Mouse (Mus musculus): ENCODE data around the gene Txndc11.
"Not testable (repeated sequence)": the region's sequence is repeated elsewhere in the genome, so short reads cannot be mapped to it uniquely, and the experiment has no call there.

DNA sequence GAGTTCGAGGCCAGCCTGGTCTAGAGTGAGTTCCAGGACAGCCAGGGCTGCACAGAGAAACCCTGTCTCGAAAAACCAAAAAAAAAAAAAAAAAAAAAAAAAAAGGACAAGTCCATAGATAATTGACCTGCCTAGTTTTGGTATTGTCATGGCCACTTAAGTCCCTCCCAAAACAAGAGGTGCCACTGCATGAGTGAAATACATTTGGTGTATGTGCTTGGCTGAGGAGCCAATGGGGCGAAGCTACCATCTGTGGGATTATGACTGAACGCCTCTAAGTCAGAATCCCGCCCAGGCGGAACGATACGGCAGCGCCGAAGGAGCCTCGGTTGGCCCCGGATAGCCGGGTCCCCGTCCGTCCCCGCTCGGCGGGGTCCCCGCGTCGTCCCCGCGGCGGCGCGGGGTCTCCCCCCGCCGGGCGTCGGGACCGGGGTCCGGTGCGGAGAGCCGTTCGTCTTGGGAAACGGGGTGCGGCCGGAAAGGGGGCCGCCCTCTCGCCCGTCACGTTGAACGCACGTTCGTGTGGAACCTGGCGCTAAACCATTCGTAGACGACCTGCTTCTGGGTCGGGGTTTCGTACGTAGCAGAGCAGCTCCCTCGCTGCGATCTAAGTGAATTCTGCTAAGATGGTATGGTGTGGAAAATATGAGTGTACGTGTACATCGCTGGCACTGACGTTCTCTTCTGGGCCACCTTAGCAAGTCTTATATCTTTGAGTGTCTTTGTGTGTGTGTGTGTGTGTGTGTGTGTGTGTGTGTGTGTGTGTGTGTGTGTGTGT, 9.4 kb upstream of the Txndc11 start:
- not testable (repeated sequence) for TF ChIP-seq POLR2AphosphoS2 (IDR thresholded peaks at IDR 0.05; ENCODE audit: low read length); ZNF384 (IDR thresholded peaks at IDR 0.05; ENCODE audit: low read depth, low read length); POLR2A (IDR thresholded peaks at IDR 0.05; ENCODE audit: control insufficient read depth in 1 of 2, insufficient read depth in 1 of 2, low read depth in 1 of 2, low read length in 2 of 2, poor library complexity in 1 of 2); CTCF (IDR thresholded peaks at IDR 0.05 in 2 of 3, conservative IDR thresholded peaks at IDR 0.05 in 1 of 3; ENCODE audit: control insufficient read depth in 1 of 3, insufficient read depth in 1 of 3, low read depth in 2 of 3, low read length in 3 of 3, poor library complexity in 1 of 3, severe bottlenecking in 1 of 3); ETS1 (IDR thresholded peaks at IDR 0.05; ENCODE audit: low read depth, low read length); EP300 (IDR thresholded peaks at IDR 0.05; ENCODE audit: low read depth in 1 of 2, low read length in 2 of 2); TBP (IDR thresholded peaks at IDR 0.05; ENCODE audit: low read depth, low read length); ZKSCAN1 (IDR thresholded peaks at IDR 0.05; ENCODE audit: low read depth, low read length); USF1 (IDR thresholded peaks at IDR 0.05; ENCODE audit: low read depth, low read length); GABPA (IDR thresholded peaks at IDR 0.05; ENCODE audit: low read depth, low read length)
